Mouse (Mus musculus) neural tube, embryonic 14.5 days (tissue): ENCODE results near the gene Nol7. TPM values are rescaled to one million over a fixed set of nuclear protein-coding genes. Genes with fewer than 3 reads are reported as not detected.

ENCODE experiments used
- ATAC-seq: fragments of 200-750 bp; cut with Nextera tagmentation; 2 replicates; pipeline ENCODE4 v1.8.0; 2017; ENCODE audit warnings: low read depth, mild to moderate bottlenecking, moderate TSS enrichment, moderate library complexity
- H3K27ac ChIP-seq: fragments of 300-500 bp; sonication (generic); 2 replicates; pipeline ENCODE4 v1.5.1; 2014; ENCODE audit warnings: low read depth, mild to moderate bottlenecking, control low read depth, low read length, moderate library complexity, mixed read lengths
- H3K27me3 ChIP-seq: fragments of 300-500 bp; sonication (generic); 2 replicates; pipeline ENCODE4 v1.6.1; 2014; ENCODE audit warnings: low read length; ENCODE audit not compliant: control insufficient read depth, insufficient read depth
- H3K36me3 ChIP-seq: fragments of 300-500 bp; sonication (generic); 2 replicates; pipeline ENCODE4 v1.6.1; 2014; ENCODE audit warnings: low read length, mixed read lengths; ENCODE audit not compliant: control insufficient read depth, insufficient read depth
- H3K4me1 ChIP-seq: fragments of 300-500 bp; sonication (generic); 2 replicates; pipeline ENCODE4 v1.6.1; 2014; ENCODE audit warnings: low read length; ENCODE audit not compliant: control insufficient read depth, insufficient read depth
- H3K4me2 ChIP-seq: fragments of 300-500 bp; sonication (generic); 2 replicates; pipeline ENCODE4 v1.6.1; 2014; ENCODE audit warnings: mild to moderate bottlenecking, low read depth, low read length, control low read depth
- H3K4me3 ChIP-seq: fragments of 300-500 bp; sonication (generic); 2 replicates; pipeline ENCODE4 v1.5.1; 2014; ENCODE audit warnings: low read depth, low read length, control low read depth, mixed read lengths
- H3K9ac ChIP-seq: fragments of 300-500 bp; sonication (generic); replicated peaks from 2 replicates; pipeline ENCODE4 v1.6.1; 2014; ENCODE audit warnings: low read depth, mild to moderate bottlenecking, control low read depth, low read length, mixed read lengths
- H3K9me3 ChIP-seq: fragments of 300-500 bp; sonication (generic); 2 replicates; pipeline ENCODE4 v1.6.1; 2016; ENCODE audit warnings: low read length; ENCODE audit not compliant: control insufficient read depth
- WGBS: fragments of 180-500 bp; shearing (Covaris S2); extraction: QIAGEN DNeasy Blood & Tissue Kit; methylation state at CpG from one replicate; pipeline ENCODE4 v1.1.7; 2014; 5-methylcytosine and 5-hydroxymethylcytosine counted together
- polyA plus RNA-seq: library from polyadenylated mRNA; unstranded; fragments of >200 nt; fragmentation: Nextera tagmentation; extraction: Ambion mirVana; gene quantifications from 2 replicates; pipeline ENCODE4 v1.2.1, GENCODE M21; 2014

Gene Nol7
- polyA plus RNA-seq, 1 experiment from 2014 or later, result 197 TPM

DNA sequence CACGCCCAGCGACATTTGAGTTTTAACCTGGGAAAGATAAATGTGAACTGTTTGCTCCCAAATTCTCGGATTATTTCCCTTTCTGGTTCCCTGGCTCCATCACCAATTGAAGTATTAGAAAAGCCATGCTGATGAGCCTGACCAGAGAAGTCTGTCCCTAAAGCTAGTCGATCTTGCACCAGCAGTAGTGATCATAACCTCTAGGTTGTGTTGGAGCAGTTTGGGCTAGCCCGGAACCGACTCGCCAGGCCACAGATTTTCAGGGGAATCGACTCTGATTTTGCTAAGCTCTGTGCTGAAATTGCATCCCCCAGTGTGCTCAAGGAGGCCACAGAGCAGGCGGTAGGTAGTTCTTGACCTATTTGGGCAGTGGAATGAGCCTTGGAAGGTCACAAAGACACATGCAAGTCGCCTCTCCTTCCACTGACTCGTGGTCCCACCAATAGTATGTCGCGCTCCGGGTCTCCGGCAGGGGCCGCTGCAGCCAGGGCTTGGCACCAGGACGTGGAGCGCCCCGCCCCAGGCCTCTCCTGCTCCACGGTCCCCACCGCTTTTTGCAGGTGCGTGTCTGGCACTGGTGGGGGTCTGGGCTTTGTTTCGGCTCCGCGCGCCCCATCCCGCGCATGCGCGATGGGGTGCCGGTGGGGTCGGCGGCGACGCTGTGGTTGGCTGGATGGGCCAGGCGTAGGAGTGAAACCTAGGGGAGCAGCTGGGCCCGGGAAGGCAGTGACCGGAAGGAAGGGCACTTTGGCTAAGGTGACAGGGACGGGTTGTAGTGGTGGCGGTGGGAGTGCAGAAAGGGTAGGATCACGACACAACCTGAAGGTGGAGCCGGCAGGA lies 33.0 kb upstream of the Nol7 start, which contains the start of gene Sirt5:
TSS of gene Sirt5 (plus strand) at position 512 of the 840 bp plus-strand sequence.
- WGBS, result 15% methylated on average over 42 of the region's 42 CpGs
- peak; percentile 97 for ATAC-seq
- Histone ChIP-seq H3K4me1 (0 out of 2 replicates have a peak, but pooled peaks cover 4% of the 10 kb centered on the region), H3K4me3 (peak within 1 kb of the TSS; percentile 55), H3K27ac (peak within 1 kb of the TSS; percentile 66), H3K27me3 (no peaks in the 10 kb centered on the region), H3K9me3 (no peaks in the 10 kb centered on the region), H3K9ac (peak within 1 kb of the TSS; percentile 75), H3K4me2 (peak within 1 kb of the TSS; percentile 76), H3K36me3 (no peaks in the 10 kb centered on the region)

DNA sequence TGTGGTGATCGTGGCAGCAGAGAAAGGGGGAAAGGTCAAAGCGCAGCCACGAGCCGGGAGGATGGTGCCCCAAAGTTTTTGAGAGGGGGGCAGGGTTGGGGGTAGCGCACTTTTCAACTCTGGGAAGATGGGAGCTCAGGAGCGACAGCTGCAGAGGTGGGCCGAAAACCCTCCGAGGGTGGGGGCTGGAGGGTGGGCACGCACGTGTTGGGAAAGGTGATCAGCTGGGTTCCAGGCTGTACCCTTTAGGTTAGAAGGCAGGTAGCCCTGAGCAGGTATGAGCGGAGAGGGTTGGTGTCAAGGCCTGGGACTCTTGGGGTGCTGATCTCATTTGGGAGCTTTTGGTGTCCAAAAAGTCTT lies 32.4 kb upstream of the Nol7 start:
- no peaks in the 10 kb centered on the region for H3K36me3 ChIP-seq
- no peaks in the 10 kb centered on the region for H3K27me3 ChIP-seq
- H3K4me2 ChIP-seq, result peak overlapping the region; percentile 76
- WGBS, result 12% methylated on average over 11 of the region's 11 CpGs
- peak overlapping the region; percentile 75 for H3K9ac ChIP-seq
- peak; percentile 56 for ATAC-seq
- H3K9me3 ChIP-seq, result no peaks in the 10 kb centered on the region
- H3K27ac ChIP-seq, result peak overlapping the region; percentile 66
- H3K4me1 ChIP-seq, result 0 out of 2 replicates have a peak, but pooled peaks cover 4% of the 10 kb centered on the region
- peak overlapping the region; percentile 55 for H3K4me3 ChIP-seq

DNA sequence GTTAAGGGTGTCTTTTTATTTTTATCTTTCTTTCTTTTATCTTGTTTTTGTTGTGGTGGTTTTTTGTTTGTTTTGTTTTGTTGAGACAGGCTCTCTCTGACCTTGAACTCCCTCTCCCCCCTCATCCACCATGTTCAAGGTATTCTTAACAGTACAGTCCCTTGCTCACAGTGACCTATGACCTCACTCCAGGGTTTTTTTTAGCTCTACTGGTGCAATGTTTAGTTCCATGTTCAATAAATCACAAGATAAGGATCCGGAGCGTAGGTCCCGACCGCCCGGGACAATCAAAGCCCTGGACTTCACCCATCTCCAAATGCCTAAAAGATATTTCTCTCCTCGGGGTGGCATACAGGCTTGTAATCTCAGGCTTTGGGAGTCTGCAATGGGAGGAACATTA lies 28.1 kb upstream of the Nol7 start:
- WGBS, result 87% methylated on average over 6 of the region's 6 CpGs
- 0 out of 2 replicates have a peak, but pooled peaks cover 1% of the 10 kb centered on the region for H3K4me1 ChIP-seq
- H3K4me3 ChIP-seq, result no peak overlapping the region
- H3K27ac ChIP-seq, result no peak overlapping the region
- H3K9me3 ChIP-seq, result no peaks in the 10 kb centered on the region
- no peak overlapping the region for H3K9ac ChIP-seq
- no peak for ATAC-seq
- H3K4me2 ChIP-seq, result no peak overlapping the region
- H3K27me3 ChIP-seq, result no peaks in the 10 kb centered on the region
- H3K36me3 ChIP-seq, result no peaks in the 10 kb centered on the region

DNA sequence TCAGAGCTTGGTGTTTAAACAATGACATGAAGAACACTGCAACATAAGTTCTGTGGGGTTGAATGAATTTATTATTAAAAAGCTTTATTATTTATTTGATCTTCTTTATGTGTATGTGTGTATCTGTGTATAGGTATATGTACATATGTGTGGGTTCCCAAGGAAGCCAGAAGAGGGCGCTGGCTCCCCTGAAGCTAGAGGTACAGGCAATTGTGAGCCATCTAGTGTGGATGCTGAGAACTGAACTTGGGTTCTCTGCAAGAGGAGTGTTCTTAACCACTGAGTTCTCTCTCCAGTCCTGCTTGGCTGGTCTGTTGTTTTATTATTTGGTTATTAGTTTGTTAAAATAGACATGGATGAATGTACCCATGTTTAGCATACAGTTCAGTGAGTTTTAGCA lies 25.3 kb upstream of the Nol7 start:
- H3K27ac ChIP-seq, result no peak overlapping the region
- H3K27me3 ChIP-seq, result no peaks in the 10 kb centered on the region
- no peak overlapping the region for H3K9ac ChIP-seq
- no peak overlapping the region for H3K4me3 ChIP-seq
- H3K36me3 ChIP-seq, result no peaks in the 10 kb centered on the region
- H3K4me2 ChIP-seq, result no peak overlapping the region
- WGBS, result 91% methylated on average over 1 of the region's 1 CpGs
- no peak for ATAC-seq
- no peaks in the 10 kb centered on the region for H3K9me3 ChIP-seq
- H3K4me1 ChIP-seq, result no peaks in the 10 kb centered on the region

DNA sequence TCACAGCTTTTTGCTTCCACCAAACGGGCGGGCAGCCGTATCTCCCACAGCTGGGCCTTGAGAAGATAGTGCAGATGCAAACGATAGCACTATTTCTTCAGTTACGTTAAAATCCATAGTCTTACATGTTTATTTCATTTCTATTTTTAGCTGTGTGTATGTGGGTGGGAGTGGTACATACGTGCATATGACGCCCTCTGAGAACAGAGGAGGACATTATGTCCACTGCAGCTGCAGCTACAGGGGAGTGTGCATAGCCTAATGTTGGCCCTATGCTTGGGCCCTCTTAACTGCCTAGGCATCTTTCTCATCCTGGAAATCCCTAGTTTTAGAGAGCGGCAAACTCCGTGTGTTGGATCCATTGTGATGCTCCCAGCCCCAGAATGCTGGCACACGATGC lies 24.0 kb upstream of the Nol7 start:
- H3K9ac ChIP-seq, result no peak overlapping the region
- H3K4me3 ChIP-seq, result no peak overlapping the region
- no peaks in the 10 kb centered on the region for H3K36me3 ChIP-seq
- no peak overlapping the region for H3K27ac ChIP-seq
- no peaks in the 10 kb centered on the region for H3K9me3 ChIP-seq
- no peak overlapping the region for H3K4me2 ChIP-seq
- no peaks in the 10 kb centered on the region for H3K27me3 ChIP-seq
- ATAC-seq, result no peak
- H3K4me1 ChIP-seq, result no peaks in the 10 kb centered on the region
- 89% methylated on average over 10 of the region's 10 CpGs for WGBS

DNA sequence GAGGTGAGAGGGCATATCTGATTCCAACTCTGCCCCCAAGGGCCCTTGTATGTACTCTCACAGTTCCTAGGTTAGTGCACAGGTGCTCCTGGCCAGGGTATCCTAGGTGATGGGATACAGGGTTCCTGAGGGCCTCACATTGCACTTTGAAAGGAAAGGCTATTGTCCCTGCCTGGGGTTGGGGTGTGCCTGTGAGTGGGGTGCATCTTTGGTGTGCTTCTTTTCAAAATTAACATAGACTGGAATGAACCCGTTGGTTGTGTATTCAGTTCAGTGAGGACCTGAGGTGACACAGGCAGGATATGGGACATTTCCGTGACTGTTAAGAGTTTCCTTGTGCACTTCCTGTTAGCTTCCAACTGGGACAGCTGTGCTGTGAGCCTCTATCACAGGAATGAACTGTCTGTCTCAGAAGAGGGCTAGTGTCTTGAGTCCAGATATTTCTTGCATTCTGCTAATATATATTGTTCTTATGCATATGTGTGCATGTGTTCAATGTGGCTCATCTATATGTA lies 23.2 kb upstream of the Nol7 start:
- no peak for ATAC-seq
- Histone ChIP-seq H3K4me3 (no peak overlapping the region), H3K4me1 (no peaks in the 10 kb centered on the region), H3K9ac (no peak overlapping the region), H3K9me3 (no peaks in the 10 kb centered on the region), H3K27ac (no peak overlapping the region), H3K4me2 (no peak overlapping the region), H3K27me3 (no peaks in the 10 kb centered on the region), H3K36me3 (no peaks in the 10 kb centered on the region)
- WGBS, result 80% methylated on average over 2 of the region's 2 CpGs

DNA sequence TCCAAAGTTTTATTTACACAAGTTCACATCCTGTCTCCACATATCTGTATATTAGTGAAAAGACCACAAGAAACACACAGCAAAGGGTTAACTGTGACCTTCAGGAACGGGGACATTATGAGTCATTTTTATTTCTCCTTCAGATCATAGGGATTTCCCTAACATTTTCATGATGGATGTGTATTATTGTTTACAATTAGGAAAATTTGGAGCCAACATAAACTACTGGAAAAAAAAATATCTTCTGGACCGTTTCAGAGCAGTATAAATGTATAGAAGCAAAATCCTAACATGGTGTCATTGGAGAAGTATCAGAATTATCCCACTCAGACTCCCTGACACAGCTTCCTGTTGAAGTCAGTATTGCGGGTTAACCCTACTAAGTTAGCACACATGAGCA lies 18.2 kb upstream of the Nol7 start:
- no peak overlapping the region for H3K27ac ChIP-seq
- ATAC-seq, result no peak
- H3K4me2 ChIP-seq, result no peak overlapping the region
- H3K36me3 ChIP-seq, result no peaks in the 10 kb centered on the region
- WGBS, result 90% methylated on average over 3 of the region's 3 CpGs
- H3K9me3 ChIP-seq, result no peaks in the 10 kb centered on the region
- H3K27me3 ChIP-seq, result no peaks in the 10 kb centered on the region
- H3K4me1 ChIP-seq, result no peaks in the 10 kb centered on the region
- H3K4me3 ChIP-seq, result no peak overlapping the region
- H3K9ac ChIP-seq, result no peak overlapping the region

DNA sequence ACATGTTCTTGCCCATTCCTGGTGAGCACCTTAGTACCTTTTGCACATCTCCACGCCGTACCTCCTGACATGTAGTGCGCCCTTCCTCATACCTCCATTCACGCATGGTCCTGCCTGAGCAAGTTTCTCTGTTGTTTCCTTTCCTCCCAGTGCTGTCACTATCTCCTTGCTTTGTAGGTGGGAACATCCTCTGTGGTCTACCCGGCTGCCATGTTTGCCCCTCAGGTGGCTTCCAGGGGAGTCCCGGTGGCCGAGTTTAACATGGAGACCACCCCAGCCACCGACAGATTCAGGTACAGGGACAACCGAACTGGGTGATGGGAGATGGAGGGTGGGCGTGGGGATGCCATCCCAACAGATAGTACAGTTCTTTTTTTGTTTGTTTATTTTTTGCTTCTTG lies 12.9 kb upstream of the Nol7 start:
- 98% methylated on average over 10 of the region's 10 CpGs for WGBS
- H3K27ac ChIP-seq, result no peak overlapping the region

DNA sequence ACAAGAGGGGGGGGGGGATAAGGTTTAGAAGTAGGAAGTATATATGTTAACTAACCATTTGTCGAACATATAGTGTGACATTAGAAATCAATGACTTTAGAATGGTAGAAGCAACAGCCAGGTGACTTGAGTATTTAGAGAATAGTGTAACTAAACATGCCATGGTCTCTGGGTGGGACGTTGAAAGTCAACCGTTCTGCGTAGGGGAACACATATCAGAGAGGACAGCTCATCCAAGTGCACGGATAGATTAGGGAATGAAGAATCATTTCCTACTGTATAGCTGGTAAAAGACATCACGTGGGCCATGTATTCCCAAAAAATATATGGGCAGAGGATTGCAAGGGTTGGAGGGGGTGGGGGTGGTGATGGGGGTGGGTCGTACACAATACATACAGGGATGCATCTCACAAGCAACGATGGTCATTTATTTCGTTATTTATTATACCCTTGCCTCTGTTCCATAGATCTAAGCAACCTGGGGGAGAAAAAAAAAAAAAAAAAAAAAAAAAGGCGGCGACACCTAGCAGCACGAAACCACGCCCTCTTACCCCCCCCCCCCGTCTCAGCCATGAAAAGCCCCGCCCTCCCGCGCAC lies 392 bp upstream of the Nol7 start:
- peaks cover 10% of the 10 kb centered on the region; the same call in 1 of the 2 replicates for H3K4me1 ChIP-seq
- no peak overlapping the region for H3K9ac ChIP-seq
- no peaks in the 10 kb centered on the region for H3K27me3 ChIP-seq
- ATAC-seq, result peak; percentile 76; the same call in 1 of the 2 replicates
- WGBS, result 55% methylated on average over 12 of the region's 17 CpGs
- peak overlapping the region; percentile 86; the same call in 1 of the 2 replicates for H3K4me3 ChIP-seq
- H3K9me3 ChIP-seq, result no peaks in the 10 kb centered on the region
- no peak overlapping the region; the same call in 1 of the 2 replicates for H3K27ac ChIP-seq
- H3K36me3 ChIP-seq, result peaks cover 11% of the 10 kb centered on the region
- peak overlapping the region; percentile 2; the same call in 1 of the 2 replicates for H3K4me2 ChIP-seq

More for the DNA sequence above, 12.9 kb upstream of the Nol7 start:
- Histone ChIP-seq H3K4me2 (no peak overlapping the region), H3K36me3 (no peaks in the 10 kb centered on the region), H3K4me3 (no peak overlapping the region), H3K9ac (no peak overlapping the region), H3K27me3 (no peaks in the 10 kb centered on the region), H3K4me1 (no peaks in the 10 kb centered on the region), H3K9me3 (no peaks in the 10 kb centered on the region)
- ATAC-seq, result no peak
